Mouse (Mus musculus) gastrocnemius, adult 8-10 months (tissue): ENCODE measurements around the gene Susd5. TPM values are rescaled to one million over a fixed set of nuclear protein-coding genes. Genes with fewer than 3 reads are reported as not detected.

ENCODE experiments used
- DNase-seq, 2 experiments: peaks; one replicate each; pipeline ENCODE4 v3.0.0; 2022; ENCODE audit warnings: low spot score in 2 of 2
- total RNA-seq, 4 experiments: library from RNA; stranded (reverse); gene quantifications; 2 replicates each; pipeline ENCODE4 v1.2.4; 2022

Gene Susd5
- total RNA-seq: under 1 TPM; 0.24 to 0.52 (median 0.41) TPM

GRCm38 (mm10) chr9:114057090-114057796 is at the start of gene Susd5:
Gene Susd5 (plus strand): TSS chr9:114057140.
- no peak for DNase-seq

GRCm38 (mm10) chr9:114007850-114008350 is 49.0 kb upstream of the Susd5 start:
- no peak for DNase-seq

- DNase-seq: no peak
Observed at GRCm38 (mm10) chr9:114009526-114009925, 47.4 kb upstream of the Susd5 start.

- DNase-seq: no peak
Observed at GRCm38 (mm10) chr9:114011203-114011602, 45.7 kb upstream of the Susd5 start.

GRCm38 (mm10) chr9:114014034-114014433 is 42.9 kb upstream of the Susd5 start:
- DNase-seq: no peak

GRCm38 (mm10) chr9:114015724-114016123 is 41.2 kb upstream of the Susd5 start:
- DNase-seq: no peak

GRCm38 (mm10) chr9:114016402-114016801 is 40.5 kb upstream of the Susd5 start:
- no peak for DNase-seq

- no peak for DNase-seq
Observed at GRCm38 (mm10) chr9:114019012-114019762, 37.8 kb upstream of the Susd5 start.

GRCm38 (mm10) chr9:114022141-114022540 is 34.8 kb upstream of the Susd5 start:
- no peak for DNase-seq

GRCm38 (mm10) chr9:114025182-114025581 is 31.8 kb upstream of the Susd5 start:
- DNase-seq: no peak

- no peak for DNase-seq
Observed at GRCm38 (mm10) chr9:114025846-114026245, 31.1 kb upstream of the Susd5 start.

GRCm38 (mm10) chr9:114026261-114026934 is 30.5 kb upstream of the Susd5 start:
- peak in 1 of 2 experiments; percentile 14 for DNase-seq

- DNase-seq: no peak
Observed at GRCm38 (mm10) chr9:114040945-114041344, 16.0 kb upstream of the Susd5 start.

- DNase-seq: no peak
Observed at GRCm38 (mm10) chr9:114042490-114042889, 14.4 kb upstream of the Susd5 start.

GRCm38 (mm10) chr9:114044446-114044845 is 12.5 kb upstream of the Susd5 start:
- no peak for DNase-seq

GRCm38 (mm10) chr9:114046028-114046427 is 10.9 kb upstream of the Susd5 start, which contains the start of gene Fbxl2:
Gene Fbxl2 (minus strand): TSS chr9:114046191.
- DNase-seq: peak in 1 of 2 experiments; percentile 26

GRCm38 (mm10) chr9:114046676-114047075 is 10.3 kb upstream of the Susd5 start:
- no peak for DNase-seq

GRCm38 (mm10) chr9:114050106-114050505 is 6.8 kb upstream of the Susd5 start:
- DNase-seq: no peak

- no peak for DNase-seq
Observed at GRCm38 (mm10) chr9:114050778-114051177, 6.2 kb upstream of the Susd5 start.

GRCm38 (mm10) chr9:114052031-114052430 is 4.9 kb upstream of the Susd5 start:
- no peak for DNase-seq

GRCm38 (mm10) chr9:114052866-114053265 is 4.1 kb upstream of the Susd5 start:
- DNase-seq: no peak

GRCm38 (mm10) chr9:114068494-114069053 is 11.6 kb downstream of the Susd5 start:
- no peak for DNase-seq
